Mouse (Mus musculus): ENCODE data around the gene Nr2e1. TPM values are rescaled to one million over a fixed set of nuclear protein-coding genes. Genes with fewer than 3 reads are reported as not detected.
A peak's percentile ranks its signal among the peaks of the same experiment; 100 is the strongest.

Gene Nr2e1
- polyA plus RNA-seq, 1 experiment from 2014 or later = not detected

DNA sequence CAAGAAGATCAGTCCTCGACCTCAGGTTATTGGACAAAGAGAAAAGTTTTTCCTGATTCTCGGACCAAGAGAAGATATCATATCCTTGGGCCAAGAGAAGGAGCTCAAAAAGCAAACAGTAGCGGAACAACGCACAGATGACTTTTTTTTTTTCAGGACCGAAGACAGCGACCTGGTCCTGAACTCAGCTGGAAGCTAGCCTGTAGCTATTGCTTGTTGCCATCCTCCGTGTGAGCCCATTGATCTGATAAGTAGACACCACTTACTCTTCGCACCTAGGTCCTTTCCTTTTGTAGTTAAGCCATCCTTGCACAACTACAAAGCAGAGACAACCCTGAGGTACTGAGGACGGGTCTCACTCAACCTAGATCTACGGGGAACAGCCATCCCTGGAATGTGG, 8.8 kb downstream of the Nr2e1 start:
- peak; percentile 81 for DNase-seq
- no peak overlapping the region for H3K9ac ChIP-seq
- H3K4me3 ChIP-seq (ENCODE audit: low read depth, low read length) = no peak overlapping the region

DNA sequence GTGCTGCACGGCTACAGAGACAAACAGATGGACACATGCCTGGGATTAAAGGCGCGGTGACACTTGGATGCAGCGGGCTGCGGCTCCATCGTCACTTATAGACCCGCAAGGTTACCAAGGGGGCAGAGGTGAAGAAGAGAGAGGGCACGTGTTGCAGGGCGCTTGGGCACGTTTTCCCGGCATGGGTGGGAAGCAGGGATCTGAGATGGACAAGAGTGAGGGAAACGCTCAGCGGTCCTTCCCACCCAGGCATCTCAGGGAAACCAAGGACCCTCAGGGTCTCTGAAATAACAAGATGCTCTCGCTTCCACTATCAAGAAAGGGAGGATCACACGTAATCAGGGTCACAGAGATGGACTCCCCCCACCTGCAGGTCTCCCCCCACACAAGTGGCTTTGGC, 10.5 kb downstream of the Nr2e1 start:
- Histone ChIP-seq H3K27me3 (ENCODE audit: insufficient read depth, low read length) (peaks cover 94% of the 10 kb centered on the region), H3K4me3 (ENCODE audit: low read depth, low read length) (no peak overlapping the region), H3K27ac (ENCODE audit: low read depth) (no peak overlapping the region), H3K9me3 (ENCODE audit: low read depth, low read length) (no peaks in the 10 kb centered on the region), H3K36me3 (ENCODE audit: insufficient read depth) (no peaks in the 10 kb centered on the region), H3K4me1 (ENCODE audit: insufficient read depth) (no peaks in the 10 kb centered on the region), H3K4me2 (no peak overlapping the region), H3K9ac (no peak overlapping the region)
- under 1% methylated on average over 15 of the region's 15 CpGs for WGBS
- TF ChIP-seq CTCF (IDR thresholded peaks at IDR 0.05; ENCODE audit: low read depth) = no peak
- ATAC-seq (ENCODE audit: insufficient read depth) (no peak), DNase-seq (no peak)

More for the DNA sequence above, 8.8 kb downstream of the Nr2e1 start:
- Histone ChIP-seq H3K27me3 (ENCODE audit: insufficient read depth, low read length) (peaks cover 95% of the 10 kb centered on the region), H3K9me3 (ENCODE audit: low read depth, low read length) (no peaks in the 10 kb centered on the region), H3K36me3 (ENCODE audit: insufficient read depth) (no peaks in the 10 kb centered on the region), H3K4me1 (ENCODE audit: insufficient read depth) (no peaks in the 10 kb centered on the region), H3K27ac (ENCODE audit: low read depth) (no peak overlapping the region), H3K4me2 (no peak overlapping the region)
- WGBS = 2% methylated on average over 10 of the region's 10 CpGs
- TF ChIP-seq CTCF (IDR thresholded peaks at IDR 0.05; ENCODE audit: low read depth) = no peak
- ATAC-seq (ENCODE audit: insufficient read depth) = no peak

DNA sequence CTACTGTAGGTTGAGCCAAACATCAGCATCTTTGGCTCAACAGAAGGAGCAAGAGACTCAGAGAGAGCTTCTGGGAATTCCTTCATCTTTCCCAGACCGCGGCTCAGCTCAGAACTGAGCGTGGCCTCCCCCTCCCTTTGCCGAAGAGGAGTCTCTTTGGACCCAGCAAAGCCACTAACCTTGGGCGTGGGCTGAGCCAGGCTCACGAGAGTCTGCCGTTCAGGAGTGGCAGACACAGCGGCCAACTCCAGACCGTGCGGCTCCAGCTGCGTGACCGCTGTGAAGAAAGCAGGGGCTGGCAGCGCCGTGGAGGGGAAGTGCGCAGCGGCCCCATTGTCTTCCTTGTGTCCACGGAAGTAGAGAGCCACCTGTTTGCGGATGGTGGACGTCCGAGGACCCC, 10.9 kb downstream of the Nr2e1 start:
- Histone ChIP-seq H3K4me2 (no peak overlapping the region), H3K27ac (ENCODE audit: low read depth) (no peak overlapping the region), H3K9me3 (ENCODE audit: low read depth, low read length) (no peaks in the 10 kb centered on the region), H3K4me3 (ENCODE audit: low read depth, low read length) (no peak overlapping the region), H3K4me1 (ENCODE audit: insufficient read depth) (no peaks in the 10 kb centered on the region), H3K36me3 (ENCODE audit: insufficient read depth) (no peaks in the 10 kb centered on the region), H3K9ac (no peak overlapping the region), H3K27me3 (ENCODE audit: insufficient read depth, low read length) (peaks cover 93% of the 10 kb centered on the region)
- whole genome bisulfite sequencing = under 1% methylated on average over 20 of the region's 20 CpGs
- no peak for TF ChIP-seq CTCF (IDR thresholded peaks at IDR 0.05; ENCODE audit: low read depth)
- DNase-seq = no peak
- no peak for ATAC-seq (ENCODE audit: insufficient read depth)

DNA sequence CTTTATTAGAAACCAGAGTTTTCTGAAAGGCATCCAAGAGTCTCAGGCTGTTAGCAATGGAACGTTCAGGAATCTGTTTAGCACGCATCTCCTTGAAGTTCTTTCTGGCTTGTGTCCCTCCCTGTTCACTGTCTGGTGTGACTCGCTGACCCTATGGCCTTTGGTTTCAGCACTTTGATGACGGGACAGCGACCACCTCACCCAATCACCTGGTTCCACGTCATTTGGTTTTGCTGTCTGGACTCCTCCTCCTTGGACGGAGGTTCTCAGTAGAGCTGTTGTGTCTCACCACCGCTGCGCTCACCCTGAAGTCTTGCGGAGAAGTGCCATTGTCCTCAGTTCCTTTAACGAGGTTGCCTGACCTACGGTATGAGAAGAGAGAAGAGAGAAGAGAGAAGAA, 21.2 kb downstream of the Nr2e1 start:
- no peak overlapping the region for H3K4me3 ChIP-seq (ENCODE audit: low read depth, low read length)
- no peaks in the 10 kb centered on the region for H3K36me3 ChIP-seq (ENCODE audit: insufficient read depth)
- no peak overlapping the region for H3K4me2 ChIP-seq
- H3K9ac ChIP-seq = no peak overlapping the region
- ATAC-seq (ENCODE audit: insufficient read depth) (peak; percentile 62), DNase-seq (peak; percentile 83)
- H3K27me3 ChIP-seq (ENCODE audit: insufficient read depth, low read length) = peaks cover 15% of the 10 kb centered on the region; the same call in 1 of the 2 replicates
- TF ChIP-seq CTCF (IDR thresholded peaks at IDR 0.05; ENCODE audit: low read depth) = no peak
- H3K27ac ChIP-seq (ENCODE audit: low read depth) = no peak overlapping the region
- no peaks in the 10 kb centered on the region for H3K9me3 ChIP-seq (ENCODE audit: low read depth, low read length)
- 2% methylated on average over 12 of the region's 12 CpGs for WGBS
- H3K4me1 ChIP-seq (ENCODE audit: insufficient read depth) = no peaks in the 10 kb centered on the region

DNA sequence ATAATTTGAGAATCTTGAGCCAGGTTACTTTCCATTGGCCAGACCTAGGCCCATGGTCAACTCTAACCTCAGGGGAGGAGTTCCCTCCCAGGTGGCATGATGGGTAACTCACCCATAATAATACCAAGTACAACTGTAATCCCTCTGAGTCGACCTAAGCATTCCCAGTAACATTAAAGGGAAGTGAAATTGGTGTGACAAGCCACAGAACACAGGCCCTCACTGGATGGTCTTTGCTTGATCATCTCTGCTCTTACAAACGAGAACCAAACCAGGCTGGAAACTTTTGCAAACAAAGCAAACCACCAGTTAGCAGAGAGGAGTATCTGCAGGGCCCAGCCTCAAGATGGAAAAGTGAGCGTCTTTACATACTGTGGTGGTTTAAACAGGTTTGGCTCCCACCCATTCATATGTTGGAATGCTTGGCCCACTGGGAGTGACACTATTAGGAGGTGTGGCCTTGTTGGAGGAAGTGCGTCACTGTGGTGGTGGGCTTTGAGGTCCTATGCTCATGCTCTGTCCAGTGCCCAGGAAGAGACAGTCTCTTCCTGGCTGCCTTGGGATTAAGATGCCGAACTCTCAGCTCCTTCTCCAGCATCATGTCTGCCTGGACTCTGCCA, 23.7 kb downstream of the Nr2e1 start:
- TF ChIP-seq CTCF (IDR thresholded peaks at IDR 0.05; ENCODE audit: low read depth) = no peak
- H3K4me1 ChIP-seq (ENCODE audit: insufficient read depth) = no peaks in the 10 kb centered on the region
- peaks cover 15% of the 10 kb centered on the region; the same call in 1 of the 2 replicates for H3K27me3 ChIP-seq (ENCODE audit: insufficient read depth, low read length)
- no peak for ATAC-seq (ENCODE audit: insufficient read depth)
- H3K9ac ChIP-seq = no peak overlapping the region
- no peaks in the 10 kb centered on the region for H3K36me3 ChIP-seq (ENCODE audit: insufficient read depth)
- no peak for DNase-seq
- no peak overlapping the region for H3K4me3 ChIP-seq (ENCODE audit: low read depth, low read length)
- H3K9me3 ChIP-seq (ENCODE audit: low read depth, low read length) = no peaks in the 10 kb centered on the region
- WGBS = 70% methylated on average over 5 of the region's 5 CpGs
- no peak overlapping the region for H3K27ac ChIP-seq (ENCODE audit: low read depth)
- H3K4me2 ChIP-seq = no peak overlapping the region

DNA sequence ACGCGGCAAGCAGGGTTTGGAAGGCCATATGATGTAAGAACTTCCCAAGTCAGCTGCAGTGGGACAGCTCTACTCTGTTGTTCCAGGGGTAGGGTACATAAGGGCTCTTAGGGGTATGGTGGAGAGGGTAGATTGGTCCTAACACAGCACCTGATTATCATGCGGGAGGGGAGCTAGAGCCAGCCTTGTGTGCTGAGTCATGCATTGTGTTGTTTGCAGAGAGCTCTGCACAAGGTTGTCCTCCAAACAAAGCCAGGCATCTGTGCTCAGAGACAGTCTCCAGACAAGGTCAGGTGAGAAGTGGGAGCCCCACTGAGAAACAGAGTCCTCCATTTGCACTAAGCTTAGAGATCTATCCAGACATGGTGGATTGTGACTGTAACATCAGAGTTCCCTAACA, 36.9 kb downstream of the Nr2e1 start:
- DNase-seq = no peak
- H3K4me2 ChIP-seq = no peak overlapping the region
- no peak overlapping the region for H3K27ac ChIP-seq (ENCODE audit: low read depth)
- no peaks in the 10 kb centered on the region for H3K9me3 ChIP-seq (ENCODE audit: low read depth, low read length)
- H3K9ac ChIP-seq = no peak overlapping the region
- WGBS = 98% methylated on average over 3 of the region's 3 CpGs
- H3K4me1 ChIP-seq (ENCODE audit: insufficient read depth) = no peaks in the 10 kb centered on the region
- no peaks in the 10 kb centered on the region for H3K36me3 ChIP-seq (ENCODE audit: insufficient read depth)
- no peak for ATAC-seq (ENCODE audit: insufficient read depth)
- TF ChIP-seq CTCF (IDR thresholded peaks at IDR 0.05; ENCODE audit: low read depth) = no peak
- H3K27me3 ChIP-seq (ENCODE audit: insufficient read depth, low read length) = no peaks in the 10 kb centered on the region
- no peak overlapping the region for H3K4me3 ChIP-seq (ENCODE audit: low read depth, low read length)

DNA sequence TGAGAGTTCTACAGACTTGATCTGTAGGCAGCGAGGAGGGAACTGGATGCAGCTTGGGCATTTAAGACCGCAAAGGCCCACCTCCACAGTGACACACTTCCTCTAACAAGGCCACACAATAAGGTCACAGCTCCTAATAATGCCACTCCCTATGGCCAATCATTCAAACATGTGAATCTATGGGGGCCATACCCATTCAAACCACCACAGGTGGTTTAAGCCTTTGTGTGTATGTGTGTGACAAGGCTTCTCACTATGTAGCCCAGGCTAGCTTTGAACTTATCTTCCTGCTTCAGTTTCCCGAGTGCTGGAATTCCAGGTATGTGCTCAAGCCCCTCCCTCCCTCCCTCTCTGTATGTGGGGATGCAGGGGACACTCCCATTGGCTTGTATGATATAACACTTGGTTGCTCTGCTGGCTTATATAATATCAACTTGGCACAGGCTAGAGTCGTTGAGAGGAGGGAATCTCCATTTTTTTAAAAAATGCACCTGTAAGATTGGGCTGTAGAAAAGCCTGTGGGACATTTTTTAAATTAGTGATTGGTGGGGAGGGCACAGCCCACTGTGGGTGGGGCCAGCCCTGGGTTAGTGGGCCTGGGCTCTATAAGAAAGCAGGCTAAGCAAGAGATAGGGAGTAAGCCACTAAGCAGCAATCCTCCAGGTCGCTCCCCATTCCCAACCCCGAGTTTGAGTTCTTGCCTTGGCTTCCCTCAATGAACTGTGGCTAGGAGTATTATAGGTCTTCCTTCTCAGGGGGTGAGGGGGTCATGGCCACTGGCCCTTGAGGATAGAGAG, 37.5 kb downstream of the Nr2e1 start:
- Histone ChIP-seq H3K9ac (no peak overlapping the region), H3K36me3 (ENCODE audit: insufficient read depth) (no peaks in the 10 kb centered on the region), H3K4me3 (ENCODE audit: low read depth, low read length) (no peak overlapping the region), H3K4me1 (ENCODE audit: insufficient read depth) (no peaks in the 10 kb centered on the region), H3K4me2 (no peak overlapping the region), H3K27ac (ENCODE audit: low read depth) (no peak overlapping the region), H3K9me3 (ENCODE audit: low read depth, low read length) (no peaks in the 10 kb centered on the region), H3K27me3 (ENCODE audit: insufficient read depth, low read length) (no peaks in the 10 kb centered on the region)
- DNase-seq = no peak
- 72% methylated on average over 6 of the region's 6 CpGs for WGBS
- TF ChIP-seq CTCF (IDR thresholded peaks at IDR 0.05; ENCODE audit: low read depth) = no peak
- ATAC-seq (ENCODE audit: insufficient read depth) = no peak

Data from lung, embryonic 14.5 days (tissue).